Mouse (Mus musculus) c-Kit-positive CD71-negative TER-119-negative erythroid progenitor cells, embryonic 14.5 days (primary cell): Measurements from ENCODE around the gene Tbk1.

Experiments
- DNase-seq: peaks from one replicate; pipeline ENCODE4 v3.0.0-alpha.2; 2013; ENCODE audit warnings: low read depth

Gene Tbk1

GRCm38 (mm10) chr10:121497968-121498367 lies 88.6 kb downstream of the Tbk1 start:
- no peak for DNase-seq

- DNase-seq = no peak
These were observed 90.0 kb downstream of the Tbk1 start for GRCm38 (mm10) chr10:121496616-121497015.
